In the genomic region with DNA sequence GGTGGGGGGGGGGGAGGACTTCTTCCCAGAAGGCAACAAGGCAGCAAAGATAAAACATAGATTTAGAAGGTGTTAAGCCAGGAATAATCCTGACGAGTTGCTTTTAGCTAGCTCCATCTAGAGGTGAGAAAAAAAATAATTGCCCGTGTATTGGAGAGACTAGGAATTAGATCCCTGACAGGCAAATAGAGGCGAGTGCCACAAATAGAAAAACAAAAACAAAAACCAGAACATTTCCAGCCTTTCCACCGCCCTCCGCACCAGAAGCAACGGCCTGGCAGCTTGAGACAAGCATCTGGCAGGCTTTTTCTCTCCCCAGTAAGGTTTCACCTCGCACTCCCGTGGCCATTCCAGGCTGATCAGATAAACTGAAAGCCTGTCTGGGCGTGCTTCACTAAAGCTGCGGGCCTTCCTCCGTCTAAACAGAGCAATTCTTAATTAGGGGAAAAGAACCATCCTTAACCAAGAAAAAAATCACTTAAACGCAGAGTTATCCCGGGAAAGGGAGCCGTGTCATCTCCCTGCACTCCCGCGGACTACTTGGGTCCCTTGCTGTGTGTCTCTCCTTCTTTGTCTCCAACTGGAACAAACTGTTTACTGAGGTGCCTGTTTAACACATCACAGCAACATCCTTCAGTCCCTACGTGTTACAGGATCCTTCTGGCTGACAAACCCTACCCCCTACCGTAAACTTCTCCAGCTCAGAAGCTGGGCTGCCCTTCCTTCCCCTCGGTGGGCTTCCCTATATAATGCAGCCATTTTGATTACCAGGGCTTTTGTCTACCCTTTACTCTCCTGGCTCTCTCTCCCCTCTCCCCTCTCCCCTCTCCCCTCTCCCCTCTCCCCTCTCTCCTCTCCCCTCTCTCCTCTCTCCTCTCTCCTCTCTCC, we compare ENCODE assay signal across 8 mouse cellular contexts. TPM values are rescaled to one million over a fixed set of nuclear protein-coding genes. Genes with fewer than 3 reads are reported as not detected.
DNase-seq lines count a peak whose midpoint lies in the region; ATAC-seq and TF ChIP-seq lines count a peak whose summit lies in the region.

No protein-coding gene starts in this region.

- peak overlapping the region; percentile 40 for H3K4me3 ChIP-seq in forebrain, postnatal 0 days (ENCODE audit: low read depth, low read length)
- H3K4me3 ChIP-seq in intestine, postnatal 0 days (ENCODE audit: low read depth, low read length), result peak overlapping the region; percentile 42
- peak overlapping the region; percentile 34 for H3K4me3 ChIP-seq in limb, embryonic 14.5 days (replicated peaks; ENCODE audit: low read length)
- H3K4me3 ChIP-seq in midbrain, postnatal 0 days (ENCODE audit: low read depth, low read length), result peak overlapping the region; percentile 41

- 1% methylated on average over 19 of the region's 19 CpGs for WGBS in forebrain, postnatal 0 days
- 3% methylated on average over 19 of the region's 19 CpGs for WGBS in intestine, postnatal 0 days
- 2% methylated on average over 19 of the region's 19 CpGs for WGBS in limb, embryonic 14.5 days
- under 1% methylated on average over 19 of the region's 19 CpGs for WGBS in midbrain, postnatal 0 days

- peak; percentile 9 for DNase-seq in spleen, adult 12 weeks (ENCODE audit: low spot score)
- DNase-seq in spleen, postnatal 14 days (ENCODE audit: low spot score in 2 of 2), result no peak
- DNase-seq in c-Kit-positive CD71-positive TER-119-positive erythroid progenitor cells, embryonic 14.5 days (ENCODE audit: low spot score), result peak; percentile 65
- DNase-seq in forebrain, postnatal 0 days, result peak; percentile 77
- peak; percentile 64 for DNase-seq in limb, embryonic 14.5 days (ENCODE audit: low spot score)
- peak; percentile 86 for DNase-seq in midbrain, postnatal 0 days (ENCODE audit: low spot score)
- DNase-seq in yolk sac, embryonic 10.5 days (ENCODE audit: low spot score), result peak; percentile 65

- H3K4me1 ChIP-seq in forebrain, postnatal 0 days (ENCODE audit: insufficient read depth), result 0 out of 2 replicates have a peak, but pooled peaks cover 10% of the 10 kb centered on the region
- no peaks in the 10 kb centered on the region for H3K4me1 ChIP-seq in intestine, postnatal 0 days (replicated peaks; ENCODE audit: control insufficient read depth, insufficient read depth, low read length)
- no peaks in the 10 kb centered on the region for H3K4me1 ChIP-seq in limb, embryonic 14.5 days (ENCODE audit: control insufficient read depth, insufficient read depth, low read length)
- no peaks in the 10 kb centered on the region for H3K4me1 ChIP-seq in midbrain, postnatal 0 days (ENCODE audit: insufficient read depth, low read length)

- no peak for TF ChIP-seq POLR2A in limb, embryonic 14.5 days (IDR thresholded peaks at IDR 0.05; ENCODE audit: borderline replicate concordance, extremely low read depth, insufficient read depth, insufficient read length)

- peak; percentile 58 for TF ChIP-seq CTCF in forebrain, postnatal 0 days (IDR thresholded peaks at IDR 0.05; ENCODE audit: low read depth)
- TF ChIP-seq CTCF in intestine, postnatal 0 days (IDR thresholded peaks at IDR 0.05; ENCODE audit: low read depth), result peak; percentile 64
- TF ChIP-seq CTCF in midbrain, postnatal 0 days (IDR thresholded peaks at IDR 0.05), result peak; percentile 65

- peak overlapping the region; percentile 75 for H3K27ac ChIP-seq in forebrain, postnatal 0 days (ENCODE audit: low read depth, low read length)
- H3K27ac ChIP-seq in intestine, postnatal 0 days (ENCODE audit: low read depth, low read length), result no peak overlapping the region
- H3K27ac ChIP-seq in limb, embryonic 14.5 days (replicated peaks; ENCODE audit: low read depth, low read length), result no peak overlapping the region
- H3K27ac ChIP-seq in midbrain, postnatal 0 days (ENCODE audit: low read depth, low read length), result peak overlapping the region; percentile 65; the same call in 1 of the 2 replicates

- peak overlapping the region; percentile 63 for H3K9ac ChIP-seq in forebrain, postnatal 0 days
- 0 out of 2 replicates have a peak overlapping the region, but pooled peaks have one; percentile 31 for H3K9ac ChIP-seq in intestine, postnatal 0 days (ENCODE audit: low read depth, low read length)
- H3K9ac ChIP-seq in limb, embryonic 14.5 days (ENCODE audit: low read depth, low read length, severe bottlenecking), result peak overlapping the region; percentile 46; the same call in 1 of the 2 replicates
- H3K9ac ChIP-seq in midbrain, postnatal 0 days (replicated peaks; ENCODE audit: low read length, poor library complexity, severe bottlenecking), result peak overlapping the region; percentile 77

- H3K4me2 ChIP-seq in forebrain, postnatal 0 days (ENCODE audit: low read depth), result peak overlapping the region; percentile 71
- H3K4me2 ChIP-seq in intestine, postnatal 0 days (replicated peaks; ENCODE audit: low read depth), result peak overlapping the region; percentile 88
- peak overlapping the region; percentile 64 for H3K4me2 ChIP-seq in limb, embryonic 14.5 days (replicated peaks; ENCODE audit: low read depth, low read length, severe bottlenecking)
- peak overlapping the region; percentile 89 for H3K4me2 ChIP-seq in midbrain, postnatal 0 days (ENCODE audit: low read depth, low read length, poor library complexity, severe bottlenecking)

- H3K36me3 ChIP-seq in forebrain, postnatal 0 days (ENCODE audit: insufficient read depth), result no peaks in the 10 kb centered on the region
- H3K36me3 ChIP-seq in intestine, postnatal 0 days (ENCODE audit: control insufficient read depth, insufficient read depth), result no peaks in the 10 kb centered on the region
- no peaks in the 10 kb centered on the region for H3K36me3 ChIP-seq in limb, embryonic 14.5 days (ENCODE audit: control insufficient read depth, insufficient read depth, low read length)
- no peaks in the 10 kb centered on the region for H3K36me3 ChIP-seq in midbrain, postnatal 0 days (ENCODE audit: insufficient read depth, low read length)

- H3K27me3 ChIP-seq in forebrain, postnatal 0 days (ENCODE audit: insufficient read depth, low read length), result no peaks in the 10 kb centered on the region
- no peaks in the 10 kb centered on the region for H3K27me3 ChIP-seq in intestine, postnatal 0 days (replicated peaks; ENCODE audit: control insufficient read depth, insufficient read depth, low read length)
- no peaks in the 10 kb centered on the region for H3K27me3 ChIP-seq in limb, embryonic 14.5 days (ENCODE audit: control insufficient read depth, insufficient read depth, low read length)
- no peaks in the 10 kb centered on the region for H3K27me3 ChIP-seq in midbrain, postnatal 0 days (ENCODE audit: insufficient read depth, low read length)

- peak; percentile 90 for ATAC-seq in forebrain, postnatal 0 days
- ATAC-seq in intestine, postnatal 0 days, result peak; percentile 33; the same call in 1 of the 2 replicates
- ATAC-seq in limb, embryonic 14.5 days (ENCODE audit: low FRiP score, low read depth), result peak; percentile 60
- peak; percentile 79 for ATAC-seq in midbrain, postnatal 0 days (ENCODE audit: low FRiP score)

- no peaks in the 10 kb centered on the region for H3K9me3 ChIP-seq in forebrain, postnatal 0 days (ENCODE audit: low read length)
- H3K9me3 ChIP-seq in intestine, postnatal 0 days (ENCODE audit: control insufficient read depth), result no peaks in the 10 kb centered on the region
- H3K9me3 ChIP-seq in limb, embryonic 14.5 days (ENCODE audit: control insufficient read depth, low read length), result no peaks in the 10 kb centered on the region
- H3K9me3 ChIP-seq in midbrain, postnatal 0 days (ENCODE audit: low read length), result no peaks in the 10 kb centered on the region

RNA-seq across cellular contexts. Expression of a gene that starts 25.7 kb away (rescaled TPM):
- not detected in 2 replicates for total RNA-seq in forebrain, postnatal 0 days (2014; rRNA removed)
- not detected in 2 replicates for polyA plus RNA-seq in forebrain, postnatal 0 days (2015; fragmentation: Nextera tagmentation; extraction: Ambion mirVana)
- polyA plus RNA-seq in intestine, postnatal 0 days (2015; fragmentation: Nextera tagmentation; extraction: Ambion mirVana), result not detected in 2 replicates
- polyA plus RNA-seq in limb, embryonic 14.5 days (2012; rRNA removed), result not detected in 2 replicates
- not detected in 2 replicates for polyA plus RNA-seq in limb, embryonic 14.5 days (2014; fragmentation: Nextera tagmentation; extraction: Ambion mirVana)
- not detected in 2 replicates for total RNA-seq in midbrain, postnatal 0 days (2014; rRNA removed)
- not detected in 2 replicates for polyA plus RNA-seq in midbrain, postnatal 0 days (2015; fragmentation: Nextera tagmentation; extraction: Ambion mirVana)

RNA-seq across cellular contexts. Expression of a gene that starts 58.6 kb away (rescaled TPM):
- total RNA-seq in forebrain, postnatal 0 days (2014; rRNA removed), result 34.0 and 40.4 TPM in 2 replicates
- 13.1 and 18.5 TPM in 2 replicates for polyA plus RNA-seq in forebrain, postnatal 0 days (2015; fragmentation: Nextera tagmentation; extraction: Ambion mirVana)
- polyA plus RNA-seq in intestine, postnatal 0 days (2015; fragmentation: Nextera tagmentation; extraction: Ambion mirVana), result 0.78 and 0.90 TPM in 2 replicates
- polyA plus RNA-seq in limb, embryonic 14.5 days (2012; rRNA removed), result 1.7 and 1.8 TPM in 2 replicates
- polyA plus RNA-seq in limb, embryonic 14.5 days (2014; fragmentation: Nextera tagmentation; extraction: Ambion mirVana), result 2.8 and 3.6 TPM in 2 replicates
- total RNA-seq in midbrain, postnatal 0 days (2014; rRNA removed), result 46.4 and 48.8 TPM in 2 replicates
- 28.8 and 29.9 TPM in 2 replicates for polyA plus RNA-seq in midbrain, postnatal 0 days (2015; fragmentation: Nextera tagmentation; extraction: Ambion mirVana)

Comparison
In these comparisons a context has a peak if more than half of its experiments do, and no peak if none do; other contexts are left out.
1. DNase-seq: peak in spleen, adult 12 weeks (single experiment), c-Kit-positive CD71-positive TER-119-positive erythroid progenitor cells, embryonic 14.5 days (single experiment), forebrain, postnatal 0 days (single experiment), limb, embryonic 14.5 days (single experiment), midbrain, postnatal 0 days (single experiment) and yolk sac, embryonic 10.5 days (single experiment); none in spleen, postnatal 14 days (0 of 2).
2. ATAC-seq: peak in every context shown above with its lines; median percentile 90 in forebrain, postnatal 0 days; 79 in midbrain, postnatal 0 days; 60 in limb, embryonic 14.5 days; 33 in intestine, postnatal 0 days.
3. H3K27ac ChIP-seq: peak in forebrain, postnatal 0 days (single experiment) and midbrain, postnatal 0 days (single experiment); none in intestine, postnatal 0 days (single experiment) and limb, embryonic 14.5 days (single experiment).
4. Peak in every context shown above with its lines, with median percentiles within 50 percentile points of each other: H3K4me2 ChIP-seq, H3K4me3 ChIP-seq, H3K9ac ChIP-seq and CTCF ChIP-seq.